Comparison of ENCODE assay signal across 11 mouse cellular contexts in the genomic region with DNA sequence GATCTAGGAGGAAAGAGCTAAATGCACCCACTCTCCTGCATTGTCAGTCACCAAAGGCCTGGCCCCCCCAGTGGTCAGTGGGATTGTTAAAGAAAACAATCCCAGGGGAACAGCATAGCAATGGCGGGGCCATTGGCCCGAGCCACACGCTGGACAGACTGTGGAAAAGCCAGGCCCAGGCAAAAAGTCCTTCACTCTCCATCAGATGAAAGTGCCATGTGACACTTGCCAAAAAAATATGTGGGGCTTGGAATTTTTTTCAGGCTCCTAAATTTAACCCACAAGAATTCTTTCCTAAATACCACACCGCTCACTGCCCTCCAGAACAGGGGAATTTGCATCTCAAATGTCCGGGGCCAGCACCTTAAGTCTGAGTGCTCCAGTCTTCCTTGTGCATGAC. TPM values are rescaled to one million over a fixed set of nuclear protein-coding genes. Genes with fewer than 3 reads are reported as not detected.
DNase-seq lines count a peak whose midpoint lies in the region; ATAC-seq and TF ChIP-seq lines count a peak whose summit lies in the region.
"Had no signal": no experiment of that assay in that cellular context is flagged by ENCODE, and none has a peak within 500 bp of the region (broad histone marks: within the 10 kb centered on the region; RNA-seq: fewer than 3 reads in every experiment).

No protein-coding gene starts in this region.

- 76% methylated on average over 5 of the region's 5 CpGs for WGBS in limb, embryonic 12.5 days
- 79% methylated on average over 5 of the region's 5 CpGs for WGBS in limb, embryonic 10.5 days
- 50% methylated on average over 5 of the region's 5 CpGs for WGBS in forebrain, embryonic 11.5 days
- WGBS in hindbrain, embryonic 16.5 days = 43% methylated on average over 5 of the region's 5 CpGs
- WGBS in neural tube, embryonic 14.5 days = 46% methylated on average over 5 of the region's 5 CpGs
- WGBS in intestine, postnatal 0 days = 82% methylated on average over 5 of the region's 5 CpGs

- no peak for TF ChIP-seq CTCF in intestine, postnatal 0 days (IDR thresholded peaks at IDR 0.05; ENCODE audit: low read depth)

- H3K4me2 ChIP-seq in limb, embryonic 12.5 days = no peak overlapping the region
- no peak overlapping the region for H3K4me2 ChIP-seq in forebrain, embryonic 11.5 days (ENCODE audit: low read depth, low read length, severe bottlenecking)
- H3K4me2 ChIP-seq in hindbrain, embryonic 16.5 days (ENCODE audit: low read length) = no peak overlapping the region
- no peak overlapping the region for H3K4me2 ChIP-seq in neural tube, embryonic 14.5 days (ENCODE audit: low read depth, low read length)
- no peak overlapping the region for H3K4me2 ChIP-seq in intestine, postnatal 0 days (replicated peaks; ENCODE audit: low read depth)

- H3K36me3 ChIP-seq in limb, embryonic 12.5 days = peaks cover 53% of the 10 kb centered on the region
- peaks cover 51% of the 10 kb centered on the region for H3K36me3 ChIP-seq in limb, embryonic 10.5 days
- peaks cover 3% of the 10 kb centered on the region; the same call in 1 of the 2 replicates for H3K36me3 ChIP-seq in forebrain, embryonic 11.5 days (ENCODE audit: control insufficient read depth, insufficient read depth, low read length)
- H3K36me3 ChIP-seq in hindbrain, embryonic 16.5 days (ENCODE audit: control insufficient read depth, insufficient read depth, low read length) = peaks cover 5% of the 10 kb centered on the region; the same call in 1 of the 2 replicates
- H3K36me3 ChIP-seq in neural tube, embryonic 14.5 days (ENCODE audit: control insufficient read depth, insufficient read depth, low read length) = peaks cover 17% of the 10 kb centered on the region; the same call in 1 of the 2 replicates
- H3K36me3 ChIP-seq in intestine, postnatal 0 days (ENCODE audit: control insufficient read depth, insufficient read depth) = peaks cover 5% of the 10 kb centered on the region; the same call in 1 of the 2 replicates

- peak overlapping the region; percentile 62; the same call in 1 of the 2 replicates for H3K27ac ChIP-seq in limb, embryonic 12.5 days
- no peak overlapping the region for H3K27ac ChIP-seq in limb, embryonic 10.5 days
- 0 out of 2 replicates have a peak overlapping the region, but pooled peaks have one; percentile 21 for H3K27ac ChIP-seq in forebrain, embryonic 11.5 days (ENCODE audit: low read depth, low read length)
- H3K27ac ChIP-seq in hindbrain, embryonic 16.5 days (ENCODE audit: low read depth, low read length) = peak overlapping the region; percentile 49
- H3K27ac ChIP-seq in neural tube, embryonic 14.5 days (ENCODE audit: low read depth, low read length) = 0 out of 2 replicates have a peak overlapping the region, but pooled peaks have one; percentile 5
- no peak overlapping the region for H3K27ac ChIP-seq in intestine, postnatal 0 days (ENCODE audit: low read depth, low read length)
- H3K27ac ChIP-seq: kidney, postnatal 0 days had no signal

- DNase-seq in limb, embryonic 10.5 days (ENCODE audit: low spot score) = no peak
- no peak for DNase-seq in forebrain, embryonic 11.5 days (ENCODE audit: low spot score)
- no peak for DNase-seq in right cerebral cortex, postnatal 10 days (ENCODE audit: low spot score in 2 of 2)
- DNase-seq in layer of hippocampus, adult 9-10 months (ENCODE audit: low spot score) = no peak
- DNase-seq: cerebellum, adult 9-11 months had no signal

- no peak overlapping the region for H3K4me3 ChIP-seq in limb, embryonic 12.5 days (replicated peaks)
- no peak overlapping the region for H3K4me3 ChIP-seq in limb, embryonic 10.5 days
- no peak overlapping the region for H3K4me3 ChIP-seq in forebrain, embryonic 11.5 days (ENCODE audit: low read depth, low read length)
- H3K4me3 ChIP-seq in hindbrain, embryonic 16.5 days (ENCODE audit: low read length) = no peak overlapping the region
- H3K4me3 ChIP-seq in neural tube, embryonic 14.5 days (ENCODE audit: low read depth, low read length) = no peak overlapping the region
- no peak overlapping the region for H3K4me3 ChIP-seq in intestine, postnatal 0 days (ENCODE audit: low read depth, low read length)

- H3K4me1 ChIP-seq in limb, embryonic 12.5 days (replicated peaks) = peaks cover 34% of the 10 kb centered on the region
- H3K4me1 ChIP-seq in limb, embryonic 10.5 days = peaks cover 18% of the 10 kb centered on the region
- H3K4me1 ChIP-seq in forebrain, embryonic 11.5 days (replicated peaks; ENCODE audit: control insufficient read depth, insufficient read depth, low read length) = peaks cover 5% of the 10 kb centered on the region; the same call in 1 of the 2 replicates
- H3K4me1 ChIP-seq in hindbrain, embryonic 16.5 days (ENCODE audit: control insufficient read depth, insufficient read depth, low read depth, low read length) = peaks cover 17% of the 10 kb centered on the region
- 0 out of 2 replicates have a peak, but pooled peaks cover 9% of the 10 kb centered on the region for H3K4me1 ChIP-seq in neural tube, embryonic 14.5 days (ENCODE audit: control insufficient read depth, insufficient read depth, low read length)
- H3K4me1 ChIP-seq in intestine, postnatal 0 days (replicated peaks; ENCODE audit: control insufficient read depth, insufficient read depth, low read length) = no peaks in the 10 kb centered on the region

- H3K27me3 ChIP-seq in limb, embryonic 12.5 days = no peaks in the 10 kb centered on the region
- H3K27me3 ChIP-seq in limb, embryonic 10.5 days (ENCODE audit: low read depth, poor library complexity, severe bottlenecking) = no peaks in the 10 kb centered on the region
- H3K27me3 ChIP-seq in forebrain, embryonic 11.5 days (ENCODE audit: control insufficient read depth, insufficient read depth, low read length) = no peaks in the 10 kb centered on the region
- no peaks in the 10 kb centered on the region for H3K27me3 ChIP-seq in hindbrain, embryonic 16.5 days (replicated peaks; ENCODE audit: control insufficient read depth, insufficient read depth, low read length)
- H3K27me3 ChIP-seq in neural tube, embryonic 14.5 days (ENCODE audit: control insufficient read depth, insufficient read depth, low read length) = no peaks in the 10 kb centered on the region
- H3K27me3 ChIP-seq in intestine, postnatal 0 days (replicated peaks; ENCODE audit: control insufficient read depth, insufficient read depth, low read length) = no peaks in the 10 kb centered on the region
- H3K27me3 ChIP-seq: Patski had no signal

- no peaks in the 10 kb centered on the region for H3K9me3 ChIP-seq in limb, embryonic 12.5 days
- no peaks in the 10 kb centered on the region for H3K9me3 ChIP-seq in limb, embryonic 10.5 days (replicated peaks)
- no peaks in the 10 kb centered on the region for H3K9me3 ChIP-seq in forebrain, embryonic 11.5 days (ENCODE audit: control insufficient read depth, low read length)
- no peaks in the 10 kb centered on the region for H3K9me3 ChIP-seq in hindbrain, embryonic 16.5 days (ENCODE audit: control insufficient read depth, low read length)
- no peaks in the 10 kb centered on the region for H3K9me3 ChIP-seq in neural tube, embryonic 14.5 days (ENCODE audit: control insufficient read depth, low read length)
- no peaks in the 10 kb centered on the region for H3K9me3 ChIP-seq in intestine, postnatal 0 days (ENCODE audit: control insufficient read depth)

- ATAC-seq in limb, embryonic 12.5 days (ENCODE audit: insufficient number of reproducible peaks, insufficient read depth, low FRiP score, low TSS enrichment, low read depth) = no peak
- ATAC-seq in forebrain, embryonic 11.5 days (replicated peaks; ENCODE audit: low FRiP score) = no peak
- ATAC-seq in hindbrain, embryonic 16.5 days = no peak
- ATAC-seq in neural tube, embryonic 14.5 days (ENCODE audit: low read depth) = no peak
- no peak for ATAC-seq in intestine, postnatal 0 days
- ATAC-seq: Patski had no signal

- no peak overlapping the region for H3K9ac ChIP-seq in limb, embryonic 12.5 days (replicated peaks)
- H3K9ac ChIP-seq in forebrain, embryonic 11.5 days (ENCODE audit: low read length) = no peak overlapping the region
- H3K9ac ChIP-seq in hindbrain, embryonic 16.5 days (ENCODE audit: low read depth, low read length) = no peak overlapping the region
- no peak overlapping the region for H3K9ac ChIP-seq in neural tube, embryonic 14.5 days (replicated peaks; ENCODE audit: low read depth, low read length)
- H3K9ac ChIP-seq in intestine, postnatal 0 days (ENCODE audit: low read depth, low read length) = no peak overlapping the region

RNA-seq across cellular contexts. Expression of gene Rgma, which starts 45.5 kb away (rescaled TPM):
- 24.1 and 26.7 TPM in 2 replicates for polyA plus RNA-seq in limb, embryonic 12.5 days (2016; fragmentation: Nextera tagmentation; extraction: Ambion mirVana)
- 20.1 and 26.8 TPM in 2 replicates for polyA plus RNA-seq in limb, embryonic 10.5 days (2016; fragmentation: Nextera tagmentation; extraction: Ambion mirVana)
- polyA plus RNA-seq in forebrain, embryonic 11.5 days (2014; fragmentation: Nextera tagmentation; extraction: Ambion mirVana) = 37.0 and 40.5 TPM in 2 replicates
- 30.9 and 39.8 TPM in 2 replicates for polyA plus RNA-seq in hindbrain, embryonic 16.5 days (2015; fragmentation: Nextera tagmentation; extraction: Ambion mirVana)
- 46.6 and 58.4 TPM in 2 replicates for polyA plus RNA-seq in neural tube, embryonic 14.5 days (2014; fragmentation: Nextera tagmentation; extraction: Ambion mirVana)
- polyA plus RNA-seq in intestine, postnatal 0 days (2015; fragmentation: Nextera tagmentation; extraction: Ambion mirVana) = 4.9 and 6.0 TPM in 2 replicates

Comparison
In these comparisons a context has a peak if more than half of its experiments do, and no peak if none do; other contexts are left out.
1. H3K27ac ChIP-seq: peak in limb, embryonic 12.5 days (single experiment), forebrain, embryonic 11.5 days (single experiment), hindbrain, embryonic 16.5 days (single experiment) and neural tube, embryonic 14.5 days (single experiment); none in limb, embryonic 10.5 days (single experiment) and intestine, postnatal 0 days (single experiment).